Mouse (Mus musculus): ENCODE measurements around the gene Nusap1. TPM values are rescaled to one million over a fixed set of nuclear protein-coding genes. Genes with fewer than 3 reads are reported as not detected.
"Not testable (repeated sequence)": the region's sequence is repeated elsewhere in the genome, so short reads cannot be mapped to it uniquely, and the experiment has no call there.

Gene Nusap1
- polyA plus RNA-seq, 1 experiment from 2014 or later, result 65.4 TPM

GRCm38 (mm10) chr2:119594113-119594981, 23.8 kb upstream of the Nusap1 start:
- H3K4me1 ChIP-seq (ENCODE audit: control insufficient read depth, insufficient read depth, low read length), result peaks cover 14% of the 10 kb centered on the region; the same call in 1 of the 2 replicates
- peak overlapping the region; percentile 99 for H3K9ac ChIP-seq (ENCODE audit: low read length)
- peak overlapping the region; percentile 93 for H3K4me3 ChIP-seq (replicated peaks; ENCODE audit: low read length)
- peak overlapping the region; percentile 70 for H3K4me2 ChIP-seq (ENCODE audit: low read depth, low read length)
- peak overlapping the region; percentile 95 for H3K27ac ChIP-seq (ENCODE audit: low read length)
- ATAC-seq (ENCODE audit: insufficient read depth, low FRiP score), result peak; percentile 97
- no peaks in the 10 kb centered on the region for H3K27me3 ChIP-seq (ENCODE audit: control insufficient read depth, insufficient read depth, low read length)
- 0 out of 2 replicates have a peak, but pooled peaks cover 5% of the 10 kb centered on the region for H3K36me3 ChIP-seq (ENCODE audit: control insufficient read depth, insufficient read depth, low read length)
- WGBS, result under 1% methylated on average over 61 of the region's 61 CpGs
- H3K9me3 ChIP-seq (replicated peaks; ENCODE audit: control insufficient read depth, low read length), result no peaks in the 10 kb centered on the region

GRCm38 (mm10) chr2:119595308-119595707, 22.8 kb upstream of the Nusap1 start:
- Histone ChIP-seq H3K27ac (ENCODE audit: low read length) (peak overlapping the region; percentile 95; the same call in 1 of the 2 replicates), H3K36me3 (ENCODE audit: control insufficient read depth, insufficient read depth, low read length) (peaks cover 8% of the 10 kb centered on the region; the same call in 1 of the 2 replicates), H3K9ac (ENCODE audit: low read length) (peak overlapping the region; percentile 99), H3K4me3 (replicated peaks; ENCODE audit: low read length) (peak overlapping the region; percentile 93), H3K9me3 (replicated peaks; ENCODE audit: control insufficient read depth, low read length) (no peaks in the 10 kb centered on the region), H3K4me2 (ENCODE audit: low read depth, low read length) (peak overlapping the region; percentile 70), H3K27me3 (ENCODE audit: control insufficient read depth, insufficient read depth, low read length) (no peaks in the 10 kb centered on the region), H3K4me1 (ENCODE audit: control insufficient read depth, insufficient read depth, low read length) (peaks cover 16% of the 10 kb centered on the region; the same call in 1 of the 2 replicates)
- no peak for ATAC-seq (ENCODE audit: insufficient read depth, low FRiP score)
- 26% methylated on average over 4 of the region's 4 CpGs for WGBS

GRCm38 (mm10) chr2:119596781-119597330, 21.2 kb upstream of the Nusap1 start:
- Histone ChIP-seq H3K9ac (ENCODE audit: low read length) (no peak overlapping the region), H3K9me3 (replicated peaks; ENCODE audit: control insufficient read depth, low read length) (no peaks in the 10 kb centered on the region), H3K4me2 (ENCODE audit: low read depth, low read length) (no peak overlapping the region), H3K4me1 (ENCODE audit: control insufficient read depth, insufficient read depth, low read length) (peaks cover 17% of the 10 kb centered on the region; the same call in 1 of the 2 replicates), H3K36me3 (ENCODE audit: control insufficient read depth, insufficient read depth, low read length) (peaks cover 9% of the 10 kb centered on the region; the same call in 1 of the 2 replicates), H3K4me3 (replicated peaks; ENCODE audit: low read length) (no peak overlapping the region), H3K27me3 (ENCODE audit: control insufficient read depth, insufficient read depth, low read length) (no peaks in the 10 kb centered on the region), H3K27ac (ENCODE audit: low read length) (no peak overlapping the region)
- no peak for ATAC-seq (ENCODE audit: insufficient read depth, low FRiP score)
- WGBS, result 84% methylated on average over 8 of the region's 8 CpGs

- peaks cover 8% of the 10 kb centered on the region for H3K4me1 ChIP-seq (ENCODE audit: control insufficient read depth, insufficient read depth, low read length)
- peaks cover 9% of the 10 kb centered on the region; the same call in 1 of the 2 replicates for H3K36me3 ChIP-seq (ENCODE audit: control insufficient read depth, insufficient read depth, low read length)
- H3K9me3 ChIP-seq (replicated peaks; ENCODE audit: control insufficient read depth, low read length), result no peaks in the 10 kb centered on the region
- no peak for ATAC-seq (ENCODE audit: insufficient read depth, low FRiP score)
- no peak overlapping the region for H3K9ac ChIP-seq (ENCODE audit: low read length)
- H3K27me3 ChIP-seq (ENCODE audit: control insufficient read depth, insufficient read depth, low read length), result no peaks in the 10 kb centered on the region
- no peak overlapping the region for H3K4me2 ChIP-seq (ENCODE audit: low read depth, low read length)
- no peak overlapping the region for H3K27ac ChIP-seq (ENCODE audit: low read length)
- WGBS, result 76% methylated on average over 4 of the region's 4 CpGs
- H3K4me3 ChIP-seq (replicated peaks; ENCODE audit: low read length), result no peak overlapping the region
Observed at GRCm38 (mm10) chr2:119601027-119601426, 17.1 kb upstream of the Nusap1 start.

- not testable (repeated sequence) for H3K4me3 ChIP-seq (replicated peaks; ENCODE audit: low read length); H3K27me3 ChIP-seq (ENCODE audit: control insufficient read depth, insufficient read depth, low read length); ATAC-seq (ENCODE audit: insufficient read depth, low FRiP score); H3K27ac ChIP-seq (ENCODE audit: low read length); H3K4me2 ChIP-seq (ENCODE audit: low read depth, low read length); H3K4me1 ChIP-seq (ENCODE audit: control insufficient read depth, insufficient read depth, low read length); H3K9ac ChIP-seq (ENCODE audit: low read length); H3K9me3 ChIP-seq (replicated peaks; ENCODE audit: control insufficient read depth, low read length)
- WGBS, result 61% methylated on average over 3 of the region's 3 CpGs
- H3K36me3 ChIP-seq (ENCODE audit: control insufficient read depth, insufficient read depth, low read length), result peaks cover 13% of the 10 kb centered on the region; the same call in 1 of the 2 replicates
Observed at GRCm38 (mm10) chr2:119601575-119601974, 16.5 kb upstream of the Nusap1 start.

- Histone ChIP-seq H3K27ac (ENCODE audit: low read length) (no peak overlapping the region), H3K9ac (ENCODE audit: low read length) (0 out of 2 replicates have a peak overlapping the region, but pooled peaks have one; percentile 3), H3K4me3 (replicated peaks; ENCODE audit: low read length) (no peak overlapping the region), H3K36me3 (ENCODE audit: control insufficient read depth, insufficient read depth, low read length) (peaks cover 7% of the 10 kb centered on the region; the same call in 1 of the 2 replicates), H3K9me3 (replicated peaks; ENCODE audit: control insufficient read depth, low read length) (no peaks in the 10 kb centered on the region), H3K27me3 (ENCODE audit: control insufficient read depth, insufficient read depth, low read length) (no peaks in the 10 kb centered on the region), H3K4me2 (ENCODE audit: low read depth, low read length) (no peak overlapping the region), H3K4me1 (ENCODE audit: control insufficient read depth, insufficient read depth, low read length) (peaks cover 8% of the 10 kb centered on the region)
- 42% methylated on average over 1 of the region's 1 CpGs for WGBS
- ATAC-seq (ENCODE audit: insufficient read depth, low FRiP score), result no peak
Observed at GRCm38 (mm10) chr2:119602488-119602887, 15.6 kb upstream of the Nusap1 start.

GRCm38 (mm10) chr2:119603909-119604308, 14.2 kb upstream of the Nusap1 start:
- ATAC-seq (ENCODE audit: insufficient read depth, low FRiP score), result no peak
- H3K4me1 ChIP-seq (ENCODE audit: control insufficient read depth, insufficient read depth, low read length), result peaks cover 8% of the 10 kb centered on the region
- no peak overlapping the region for H3K4me3 ChIP-seq (replicated peaks; ENCODE audit: low read length)
- no peak overlapping the region for H3K27ac ChIP-seq (ENCODE audit: low read length)
- 48% methylated on average over 2 of the region's 2 CpGs for WGBS
- no peaks in the 10 kb centered on the region for H3K9me3 ChIP-seq (replicated peaks; ENCODE audit: control insufficient read depth, low read length)
- H3K36me3 ChIP-seq (ENCODE audit: control insufficient read depth, insufficient read depth, low read length), result peaks cover 8% of the 10 kb centered on the region
- no peak overlapping the region for H3K4me2 ChIP-seq (ENCODE audit: low read depth, low read length)
- no peaks in the 10 kb centered on the region for H3K27me3 ChIP-seq (ENCODE audit: control insufficient read depth, insufficient read depth, low read length)
- H3K9ac ChIP-seq (ENCODE audit: low read length), result no peak overlapping the region

GRCm38 (mm10) chr2:119605361-119605973, 12.6 kb upstream of the Nusap1 start:
- H3K4me1 ChIP-seq (ENCODE audit: control insufficient read depth, insufficient read depth, low read length), result peaks cover 5% of the 10 kb centered on the region; the same call in 1 of the 2 replicates
- peaks cover 8% of the 10 kb centered on the region for H3K36me3 ChIP-seq (ENCODE audit: control insufficient read depth, insufficient read depth, low read length)
- H3K4me3 ChIP-seq (replicated peaks; ENCODE audit: low read length), result no peak overlapping the region
- H3K4me2 ChIP-seq (ENCODE audit: low read depth, low read length), result no peak overlapping the region
- no peaks in the 10 kb centered on the region for H3K9me3 ChIP-seq (replicated peaks; ENCODE audit: control insufficient read depth, low read length)
- 86% methylated on average over 6 of the region's 6 CpGs for WGBS
- H3K27ac ChIP-seq (ENCODE audit: low read length), result no peak overlapping the region
- no peaks in the 10 kb centered on the region for H3K27me3 ChIP-seq (ENCODE audit: control insufficient read depth, insufficient read depth, low read length)
- no peak for ATAC-seq (ENCODE audit: insufficient read depth, low FRiP score)
- no peak overlapping the region for H3K9ac ChIP-seq (ENCODE audit: low read length)

Data from stomach, embryonic 16.5 days (tissue).